Mouse (Mus musculus): ENCODE data around the gene Slc25a5. TPM values are rescaled to one million over a fixed set of nuclear protein-coding genes. Genes with fewer than 3 reads are reported as not detected.

Gene Slc25a5
- total RNA-seq, 2 experiments from 2014 or later = 141 to 241 TPM

DNA sequence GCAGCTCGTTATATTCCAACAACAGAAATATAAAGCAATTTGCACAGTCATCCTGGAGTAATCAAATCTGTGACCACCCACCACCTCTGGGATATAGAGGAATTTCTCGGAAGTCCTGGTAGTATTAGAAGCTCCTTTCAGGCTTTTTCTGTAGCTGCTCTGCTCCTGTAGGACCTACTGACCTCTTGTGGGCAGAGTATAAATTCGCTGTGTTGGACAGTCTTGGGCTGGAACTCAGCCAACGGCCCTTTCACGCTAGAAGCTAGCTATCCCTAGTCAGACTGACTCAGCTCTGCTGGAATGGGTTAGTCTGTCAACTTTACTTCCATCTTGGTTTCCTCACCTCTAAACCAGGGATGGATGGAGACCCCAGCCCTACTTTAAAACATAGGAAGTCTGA, 34.8 kb downstream of the Slc25a5 start:
- ATAC-seq (replicated peaks; ENCODE audit: low FRiP score, poor library complexity, severe bottlenecking) = no peak

DNA sequence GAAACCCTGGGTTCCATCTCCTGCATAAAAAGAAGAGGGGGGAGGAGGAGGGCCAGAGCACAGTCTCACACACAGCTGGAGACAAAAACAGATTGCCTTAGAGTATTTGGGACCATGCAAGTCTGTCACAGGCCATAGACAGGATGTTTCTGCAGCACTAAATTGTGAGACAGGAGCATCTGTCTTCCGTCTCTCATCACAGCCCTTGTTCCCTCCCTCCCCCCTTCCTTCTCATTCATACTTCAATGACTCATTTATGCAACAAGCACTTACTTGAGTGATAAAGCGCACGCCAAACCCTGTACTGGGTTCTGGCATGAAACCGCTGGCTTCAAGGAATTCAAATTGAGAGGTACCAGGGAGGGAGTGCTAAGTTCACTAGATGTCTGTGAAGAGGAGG, 36.2 kb downstream of the Slc25a5 start:
- ATAC-seq (replicated peaks; ENCODE audit: low FRiP score, poor library complexity, severe bottlenecking) = no peak

DNA sequence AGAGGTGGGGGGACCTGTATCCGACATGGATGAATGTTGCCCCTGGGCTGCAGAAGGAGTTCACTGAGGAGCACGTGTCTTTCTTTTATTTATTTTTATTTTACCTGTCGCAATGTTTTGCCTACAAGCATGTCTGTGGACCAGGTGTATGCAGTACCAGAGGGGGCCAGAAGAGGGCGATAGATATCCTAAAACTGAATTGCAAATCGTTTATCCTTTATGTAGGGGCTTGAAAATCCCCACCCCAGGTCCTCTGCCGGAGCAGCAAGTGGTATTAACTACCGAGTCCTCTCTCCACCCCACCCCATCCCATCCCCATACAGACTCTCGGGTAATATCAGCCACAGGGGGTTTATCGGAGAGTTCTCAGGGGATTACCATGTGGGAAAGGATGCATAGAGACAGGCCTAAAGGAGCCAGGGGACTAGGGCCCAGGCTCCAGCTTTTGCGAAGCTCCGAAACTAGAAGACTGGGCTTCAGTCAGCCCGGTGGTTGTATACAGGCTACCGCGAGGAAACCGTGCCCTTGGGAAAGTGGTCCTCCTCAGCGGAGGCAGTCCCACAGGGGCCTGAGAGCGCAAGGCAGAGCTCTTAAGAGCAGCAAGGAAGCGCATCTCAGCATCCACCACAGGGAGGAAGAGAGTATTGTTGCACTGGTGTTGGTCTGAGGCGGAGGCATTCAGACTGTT, 38.1 kb downstream of the Slc25a5 start:
- ATAC-seq (replicated peaks; ENCODE audit: low FRiP score, poor library complexity, severe bottlenecking) = 0 out of 2 replicates have a peak, but pooled peaks have one; percentile 49

DNA sequence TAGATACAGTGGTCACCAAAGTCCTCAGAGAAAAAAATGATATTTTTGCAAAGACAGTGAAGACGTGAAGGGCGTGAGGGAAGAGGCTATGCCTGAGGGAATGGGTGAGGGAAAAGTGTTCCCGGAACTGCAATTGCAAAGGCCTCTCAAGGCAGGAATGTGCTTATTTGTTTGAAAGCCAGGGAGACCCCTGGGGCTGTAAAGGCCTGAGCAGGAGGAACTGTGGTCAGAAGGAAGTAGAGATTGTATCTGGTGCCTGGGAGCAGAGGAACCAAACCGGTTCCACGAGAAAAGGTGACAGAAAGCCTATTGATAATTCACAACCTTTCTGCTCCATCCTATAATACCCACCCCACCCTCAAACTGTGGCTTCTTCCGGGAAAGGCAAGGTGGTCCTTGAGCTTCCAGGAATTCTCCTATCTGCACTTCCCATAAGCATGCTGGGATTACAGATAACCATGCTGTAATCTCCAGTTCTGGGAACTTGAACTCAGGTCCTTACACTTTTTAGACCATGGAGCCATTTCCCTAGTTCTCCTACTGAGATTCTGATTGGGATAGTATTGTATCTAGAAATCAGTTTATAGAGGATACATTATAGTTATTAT, 41.7 kb downstream of the Slc25a5 start:
- no peak for ATAC-seq (replicated peaks; ENCODE audit: low FRiP score, poor library complexity, severe bottlenecking)

DNA sequence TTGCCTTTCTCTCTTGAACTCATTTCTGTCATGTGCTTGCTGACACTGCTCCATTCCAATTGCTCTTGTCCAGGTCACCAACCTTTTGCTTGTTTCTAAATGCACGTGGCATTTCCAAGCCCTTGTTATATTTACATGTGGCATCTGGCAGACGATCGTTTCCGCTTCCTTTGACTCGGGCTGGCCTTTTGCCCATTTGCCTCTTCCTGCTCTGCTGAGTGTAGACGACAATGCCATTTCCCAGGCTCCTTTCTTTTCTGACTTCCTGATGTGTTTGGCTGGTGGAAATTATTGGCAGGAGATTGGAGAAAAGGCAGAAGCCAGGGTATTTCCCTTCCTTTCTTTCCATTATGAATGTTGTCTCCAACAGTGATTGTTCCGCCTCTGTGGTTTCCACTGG, 43.9 kb downstream of the Slc25a5 start:
- ATAC-seq (replicated peaks; ENCODE audit: low FRiP score, poor library complexity, severe bottlenecking) = no peak

DNA sequence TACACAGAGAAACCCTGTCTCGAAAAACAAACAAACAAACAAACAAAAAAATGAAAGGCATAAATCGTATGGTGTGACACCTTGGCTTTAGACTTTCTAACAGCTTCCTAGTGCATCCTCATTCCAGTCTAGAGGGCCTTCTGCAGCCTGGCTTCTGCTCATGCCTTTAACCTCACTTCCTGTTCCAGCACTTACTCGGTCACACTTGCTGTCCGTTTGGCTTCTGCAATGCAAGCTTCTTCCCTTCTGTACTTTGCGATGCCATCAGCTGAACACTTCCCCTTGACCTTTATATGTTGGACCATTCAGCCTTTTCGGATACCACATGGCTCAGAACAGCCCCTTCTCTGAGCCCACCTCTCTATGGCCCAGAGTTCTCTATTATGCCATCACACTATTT, 46.2 kb downstream of the Slc25a5 start:
- ATAC-seq (replicated peaks; ENCODE audit: low FRiP score, poor library complexity, severe bottlenecking) = no peak

DNA sequence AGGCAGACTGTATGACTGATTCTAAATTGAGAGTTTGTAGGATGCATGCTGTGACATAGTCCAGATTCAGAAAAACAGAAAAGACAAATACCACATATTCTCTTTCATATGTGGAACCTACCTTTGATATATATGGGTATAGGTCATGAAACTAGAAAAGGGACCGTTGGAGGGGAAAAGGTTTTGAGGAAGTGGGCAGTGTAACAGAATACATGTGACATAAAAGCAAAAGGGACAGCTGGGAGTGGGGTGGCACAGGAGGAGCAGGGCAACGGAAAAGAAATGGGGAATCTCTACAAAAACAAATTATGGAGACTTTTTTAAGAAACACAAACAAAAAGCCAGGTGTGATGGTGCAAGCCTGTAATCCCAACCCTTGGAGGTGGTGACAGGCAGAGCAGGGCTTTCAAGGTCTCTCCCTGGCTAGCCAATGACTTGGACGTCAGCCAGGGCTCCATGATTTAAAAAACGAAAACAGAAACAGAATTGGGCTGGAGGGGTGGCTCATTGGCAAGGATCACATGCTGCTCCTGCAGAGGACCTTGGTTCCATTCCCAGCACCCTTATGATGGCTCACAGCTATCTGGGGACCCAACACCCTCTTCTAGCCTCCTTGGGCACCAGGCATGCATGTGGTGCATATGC, 48.0 kb downstream of the Slc25a5 start:
- ATAC-seq (replicated peaks; ENCODE audit: low FRiP score, poor library complexity, severe bottlenecking) = no peak

DNA sequence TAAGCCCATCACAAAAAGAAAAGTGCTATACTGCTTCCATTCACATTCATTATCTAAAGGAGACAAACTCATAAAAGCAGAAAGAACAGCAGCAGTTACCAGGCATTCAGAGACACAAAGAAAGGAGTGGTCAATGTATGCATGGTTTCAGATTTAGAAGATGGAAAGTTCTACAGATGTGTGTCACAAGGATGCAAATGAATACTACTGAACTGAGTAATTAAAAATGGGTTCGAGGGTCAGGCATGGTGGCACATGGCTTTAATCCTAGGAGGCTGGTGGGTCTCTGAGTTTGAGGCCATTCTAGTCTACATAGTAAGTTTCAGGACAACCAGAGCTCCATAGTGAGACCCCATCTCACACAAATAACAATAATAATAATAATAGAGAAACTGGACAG, 51.7 kb downstream of the Slc25a5 start:
- no peak for ATAC-seq (replicated peaks; ENCODE audit: low FRiP score, poor library complexity, severe bottlenecking)

Other genes with a start within 250 kb of the Slc25a5 start
- gene Pgrmc1, start 197.4 kb upstream of the Slc25a5 start, total RNA-seq (2015; ENCODE audit: low replicate concordance) = 15.0 and 26.3 TPM in 2 replicates
- gene Pgrmc1, start 197.4 kb upstream of the Slc25a5 start, total RNA-seq (2017; ENCODE audit: low replicate concordance) = 8.6 and 12.1 TPM in 2 replicates
- 0.19 TPM in 1 of 2 replicates, not detected in the other for gene Akap17b, start 150.3 kb upstream of the Slc25a5 start, total RNA-seq (2015; ENCODE audit: low replicate concordance)
- gene Akap17b, start 150.3 kb upstream of the Slc25a5 start, total RNA-seq (2017; ENCODE audit: low replicate concordance) = 0.26 and 0.28 TPM in 2 replicates
- not detected in 2 replicates for gene Slc25a43, start 52.0 kb upstream of the Slc25a5 start, total RNA-seq (2015; ENCODE audit: low replicate concordance)
- not detected in 2 replicates for gene Slc25a43, start 52.0 kb upstream of the Slc25a5 start, total RNA-seq (2017; ENCODE audit: low replicate concordance)
- gene Ube2a, start 78.2 kb downstream of the Slc25a5 start, total RNA-seq (2015; ENCODE audit: low replicate concordance) = 16.7 and 39.9 TPM in 2 replicates
- 4.3 and 19.9 TPM in 2 replicates for gene Ube2a, start 78.2 kb downstream of the Slc25a5 start, total RNA-seq (2017; ENCODE audit: low replicate concordance)
- gene C330007P06Rik, start 78.5 kb downstream of the Slc25a5 start, total RNA-seq (2015; ENCODE audit: low replicate concordance) = 9.2 and 22.2 TPM in 2 replicates
- gene C330007P06Rik, start 78.5 kb downstream of the Slc25a5 start, total RNA-seq (2017; ENCODE audit: low replicate concordance) = 17.7 and 23.5 TPM in 2 replicates
- 3.1 and 8.5 TPM in 2 replicates for gene Nkrf, start 107.2 kb downstream of the Slc25a5 start, total RNA-seq (2015; ENCODE audit: low replicate concordance)
- gene Nkrf, start 107.2 kb downstream of the Slc25a5 start, total RNA-seq (2017; ENCODE audit: low replicate concordance) = 0.34 and 3.9 TPM in 2 replicates
- 8.6 and 12.5 TPM in 2 replicates for gene Sept6, start 196.1 kb downstream of the Slc25a5 start, total RNA-seq (2015; ENCODE audit: low replicate concordance)
- 4.5 and 7.1 TPM in 2 replicates for gene Sept6, start 196.1 kb downstream of the Slc25a5 start, total RNA-seq (2017; ENCODE audit: low replicate concordance)

All from erythroblast, adult 5-6 weeks (primary cell).